Mouse (Mus musculus) MEL (cell line): ENCODE data around the gene Macrod1. TPM values are rescaled to one million over a fixed set of nuclear protein-coding genes. Genes with fewer than 3 reads are reported as not detected.

ENCODE experiments used
- DNase-seq: peaks from one replicate; pipeline ENCODE4 v3.0.0; 2011; ENCODE audit warnings: low read depth, low spot score
- H3K27ac ChIP-seq: 2 replicates; pipeline ENCODE4 v1.5.1; 2012; ENCODE audit warnings: low read depth, mild to moderate bottlenecking, control low read depth, low read length, moderate library complexity; ENCODE audit not compliant: control insufficient read depth
- H3K27me3 ChIP-seq, 2 experiments: fragments of 150-350 bp in 1 of 2; sonication (generic) in 1 of 2; 2 replicates each; pipeline ENCODE4 v1.6.1; 2012; ENCODE audit warnings: low read length in 2 of 2, mild to moderate bottlenecking in 2 of 2, improper control_type of control experiment in 1 of 2, moderate library complexity in 1 of 2; ENCODE audit not compliant: insufficient read depth in 2 of 2, control insufficient read depth in 1 of 2
- H3K36me3 ChIP-seq, 2 experiments: 2 replicates each; pipeline ENCODE4 v1.6.1; 2012 to 2014; ENCODE audit warnings: low read length in 2 of 2, improper control_type of control experiment in 1 of 2, inconsistent platforms in 1 of 2, mild to moderate bottlenecking in 1 of 2; ENCODE audit not compliant: insufficient read depth in 2 of 2, control insufficient read depth in 1 of 2
- H3K4me1 ChIP-seq, 2 experiments: fragments of 150-350 bp in 1 of 2; sonication (generic) in 1 of 2; 2 replicates each; pipeline ENCODE4 v1.6.1; 2012; ENCODE audit warnings: low read length in 2 of 2, improper control_type of control experiment in 1 of 2, mild to moderate bottlenecking in 1 of 2; ENCODE audit not compliant: insufficient read depth in 2 of 2, control insufficient read depth in 1 of 2
- H3K4me3 ChIP-seq, 2 experiments: fragments of 150-350 bp in 1 of 2; sonication (generic) in 1 of 2; 2 replicates each; pipeline ENCODE4 v1.5.1; 2012; ENCODE audit warnings: low read depth in 2 of 2, low read length in 2 of 2, mild to moderate bottlenecking in 2 of 2, moderate library complexity in 2 of 2, control low read depth in 1 of 2, improper control_type of control experiment in 1 of 2; ENCODE audit not compliant: control insufficient read depth in 1 of 2, insufficient read depth in 1 of 2
- H3K79me2 ChIP-seq: 2 replicates; pipeline ENCODE4 v1.6.1; 2012; ENCODE audit warnings: mild to moderate bottlenecking, low read length, moderate library complexity; ENCODE audit not compliant: control insufficient read depth, poor library complexity, insufficient read depth
- H3K9ac ChIP-seq: 2 replicates; pipeline ENCODE4 v1.6.1; 2012; ENCODE audit warnings: low read depth, mild to moderate bottlenecking, control low read depth, low read length, moderate library complexity; ENCODE audit not compliant: control insufficient read depth, poor library complexity, severe bottlenecking
- H3K9me3 ChIP-seq: fragments of 150-350 bp; sonication (generic); replicated peaks from 2 replicates; pipeline ENCODE4 v1.6.1; 2012; ENCODE audit warnings: mild to moderate bottlenecking, low read length, improper control_type of control experiment, moderate library complexity; ENCODE audit not compliant: insufficient read depth
- BHLHE40 ChIP-seq: IDR thresholded peaks from 2 replicates; pipeline ENCODE4 v1.6.1; 2012; ENCODE audit warnings: low read depth, mild to moderate bottlenecking, inconsistent platforms, low read length, improper control_type of control experiment, borderline replicate concordance
- CHD1 ChIP-seq: IDR thresholded peaks from 2 replicates; pipeline ENCODE4 v1.6.1; 2012; ENCODE audit warnings: low read depth, mild to moderate bottlenecking, inconsistent platforms, low read length, improper control_type of control experiment
- E2F4 ChIP-seq: IDR thresholded peaks from 2 replicates; pipeline ENCODE4 v1.6.1; 2011; ENCODE audit warnings: low read depth, low read length, improper control_type of control experiment, borderline replicate concordance
- EP300 ChIP-seq, 2 experiments: IDR thresholded peaks; 2 replicates each; pipeline ENCODE4 v1.6.1; 2011; ENCODE audit warnings: improper control_type of control experiment in 2 of 2, low read length in 2 of 2, low read depth in 1 of 2, mild to moderate bottlenecking in 1 of 2
- ETS1 ChIP-seq: IDR thresholded peaks from 2 replicates; pipeline ENCODE4 v1.6.1; 2012; ENCODE audit warnings: low read depth, mild to moderate bottlenecking, inconsistent platforms, low read length, improper control_type of control experiment, moderate library complexity
- GABPA ChIP-seq: IDR thresholded peaks from 2 replicates; pipeline ENCODE4 v1.6.1; 2012; ENCODE audit warnings: low read depth, mild to moderate bottlenecking, inconsistent platforms, low read length, improper control_type of control experiment, moderate library complexity
- GATA1 ChIP-seq: IDR thresholded peaks from 2 replicates; pipeline ENCODE4 v1.6.1; 2011; ENCODE audit warnings: low read depth, low read length, improper control_type of control experiment
- JUND ChIP-seq: IDR thresholded peaks from 2 replicates; pipeline ENCODE4 v1.6.1; 2011; ENCODE audit warnings: low read depth, mild to moderate bottlenecking, improper control_type of control experiment, low read length
- KAT2A ChIP-seq: conservative IDR thresholded peaks from 2 replicates; pipeline ENCODE4 v1.6.1; 2012; ENCODE audit warnings: low read depth, low read length, improper control_type of control experiment, inconsistent platforms
- MAX ChIP-seq: IDR thresholded peaks from 2 replicates; pipeline ENCODE4 v1.6.1; 2011; ENCODE audit warnings: low read length, improper control_type of control experiment
- MAZ ChIP-seq: IDR thresholded peaks from 2 replicates; pipeline ENCODE4 v1.6.1; 2012; ENCODE audit warnings: low read depth, mild to moderate bottlenecking, inconsistent platforms, low read length, improper control_type of control experiment
- MYC ChIP-seq: IDR thresholded peaks from 2 replicates; pipeline ENCODE4 v1.6.1; 2011; ENCODE audit warnings: low read depth, mild to moderate bottlenecking, low read length, improper control_type of control experiment, moderate library complexity
- NELFE ChIP-seq: IDR thresholded peaks from 2 replicates; pipeline ENCODE4 v1.6.1; 2011; ENCODE audit warnings: low read depth, low read length, improper control_type of control experiment
- POLR2AphosphoS5 ChIP-seq: IDR thresholded peaks from 2 replicates; pipeline ENCODE4 v1.6.1; 2012; ENCODE audit warnings: low read depth, borderline replicate concordance, mild to moderate bottlenecking, inconsistent platforms, low read length, moderate library complexity, mixed read lengths
- RAD21 ChIP-seq: IDR thresholded peaks from 2 replicates; pipeline ENCODE4 v1.6.1; 2011; ENCODE audit warnings: mild to moderate bottlenecking, low read depth, low read length, improper control_type of control experiment
- RCOR1 ChIP-seq: IDR thresholded peaks from 2 replicates; pipeline ENCODE4 v1.6.1; 2012; ENCODE audit warnings: low read depth, mild to moderate bottlenecking, inconsistent platforms, low read length, improper control_type of control experiment
- SIN3A ChIP-seq: IDR thresholded peaks from 2 replicates; pipeline ENCODE4 v1.6.1; 2012; ENCODE audit warnings: low read length, improper control_type of control experiment, inconsistent platforms
- SMC3 ChIP-seq: IDR thresholded peaks from 2 replicates; pipeline ENCODE4 v1.6.1; 2011; ENCODE audit warnings: low read depth, low read length, improper control_type of control experiment
- TAL1 ChIP-seq: IDR thresholded peaks from 2 replicates; pipeline ENCODE4 v1.6.1; 2012; ENCODE audit warnings: mild to moderate bottlenecking, inconsistent platforms, low read length, moderate library complexity, mixed read lengths
- TBP ChIP-seq: IDR thresholded peaks from 2 replicates; pipeline ENCODE4 v1.8.0; 2011; ENCODE audit warnings: low read depth, low read length, improper control_type of control experiment
- TCF12 ChIP-seq: IDR thresholded peaks from 2 replicates; pipeline ENCODE4 v1.6.1; 2014; ENCODE audit warnings: low read depth, mild to moderate bottlenecking, inconsistent platforms, low read length, improper control_type of control experiment, moderate library complexity
- UBTF ChIP-seq: IDR thresholded peaks from 2 replicates; pipeline ENCODE4 v1.6.1; 2012; ENCODE audit warnings: low read depth, mild to moderate bottlenecking, inconsistent platforms, low read length, improper control_type of control experiment, moderate library complexity, borderline replicate concordance; ENCODE audit not compliant: insufficient read depth
- USF1 ChIP-seq: IDR thresholded peaks from 2 replicates; pipeline ENCODE4 v1.6.1; 2014; ENCODE audit warnings: low read depth, mild to moderate bottlenecking, inconsistent platforms, low read length, improper control_type of control experiment, moderate library complexity
- USF2 ChIP-seq, 2 experiments: IDR thresholded peaks; 2 replicates each; pipeline ENCODE4 v1.6.1; 2011 to 2012; ENCODE audit warnings: improper control_type of control experiment in 2 of 2, low read length in 2 of 2, borderline replicate concordance in 1 of 2, inconsistent platforms in 1 of 2, low read depth in 1 of 2, mild to moderate bottlenecking in 1 of 2; ENCODE audit not compliant: insufficient read depth in 1 of 2
- ZKSCAN1 ChIP-seq: IDR thresholded peaks from 2 replicates; pipeline ENCODE4 v1.6.1; 2012; ENCODE audit warnings: low read depth, mild to moderate bottlenecking, inconsistent platforms, low read length, improper control_type of control experiment, moderate library complexity
- polyA plus RNA-seq, 2 experiments: library from polyadenylated mRNA; stranded (reverse) in 1 of 2; unstranded in 1 of 2; fragments of >175 nt in 1 of 2; fragments of >200 nt in 1 of 2; gene quantifications; 2 replicates each; pipeline versions ENCODE4 v1.2.1 to v1.2.4; 2012; ENCODE audit warnings: low replicate concordance in 2 of 2, low read depth in 1 of 2; ENCODE audit not compliant: insufficient read length in 2 of 2, insufficient read depth in 1 of 2, missing spikeins in 1 of 2
- total RNA-seq: library from RNA; depleted of rRNA; stranded (reverse); fragments of 300-350 nt; gene quantifications from 2 replicates; pipeline ENCODE4 v1.2.3, GENCODE M21; 2012

The Macrod1 gene
- total and polyA plus RNA-seq, 3 experiments = 4.5 to 15.7 TPM; not detected in 1

DNA sequence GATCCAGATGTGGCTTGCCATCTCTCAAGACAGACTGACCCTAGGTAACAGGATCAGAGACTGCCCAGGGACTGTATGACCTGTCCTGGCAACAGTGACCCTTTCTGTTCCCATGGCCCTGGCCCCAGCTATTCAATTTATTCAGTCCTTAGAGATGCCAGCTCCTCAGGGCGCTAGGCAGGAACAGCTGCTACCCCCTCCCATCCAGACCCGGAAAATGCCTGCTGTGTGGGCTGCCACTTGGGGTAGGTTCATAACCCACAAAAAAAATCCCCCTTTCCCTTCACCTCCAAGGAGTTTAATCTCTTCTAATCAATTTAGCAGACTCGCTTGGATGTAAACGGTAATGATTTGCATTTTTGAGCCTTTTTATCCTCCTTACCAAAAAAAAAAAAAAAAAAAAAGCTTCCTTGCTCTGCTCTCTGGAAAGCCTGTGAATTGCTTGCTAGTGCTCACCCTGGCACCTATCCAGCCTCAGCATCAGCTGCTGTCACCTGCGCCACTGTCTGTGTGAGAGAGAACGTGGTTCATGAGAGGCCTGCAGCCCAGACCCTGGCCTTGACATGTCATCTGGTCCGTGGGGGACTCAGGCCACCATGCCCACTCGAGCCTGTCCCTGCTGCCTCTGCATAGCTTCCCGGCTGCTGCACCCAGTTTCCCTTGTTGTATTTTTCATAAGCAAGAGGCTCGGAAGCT, 33.9 kb downstream of the Macrod1 start:
- TF ChIP-seq RAD21 (no peak), JUND (no peak), BHLHE40 (no peak), UBTF (no peak), TCF12 (no peak), USF1 (no peak), EP300 (IDR thresholded peaks at IDR 0.05; ENCODE audit: low read depth in 1 of 2, low read length in 2 of 2) (no peak)
- TF ChIP-seq, all 39 proteins: peak for 0
- no peaks in the 10 kb centered on the region for H3K79me2 ChIP-seq
- no peaks in the 10 kb centered on the region for H3K9me3 ChIP-seq
- H3K27me3 ChIP-seq = no peaks in the 10 kb centered on the region
- no peak overlapping the region for H3K9ac ChIP-seq
- no peaks in the 10 kb centered on the region for H3K4me1 ChIP-seq
- no peaks in the 10 kb centered on the region for H3K36me3 ChIP-seq
- H3K27ac ChIP-seq = no peak overlapping the region
- no peak for DNase-seq
- no peak overlapping the region for H3K4me3 ChIP-seq

DNA sequence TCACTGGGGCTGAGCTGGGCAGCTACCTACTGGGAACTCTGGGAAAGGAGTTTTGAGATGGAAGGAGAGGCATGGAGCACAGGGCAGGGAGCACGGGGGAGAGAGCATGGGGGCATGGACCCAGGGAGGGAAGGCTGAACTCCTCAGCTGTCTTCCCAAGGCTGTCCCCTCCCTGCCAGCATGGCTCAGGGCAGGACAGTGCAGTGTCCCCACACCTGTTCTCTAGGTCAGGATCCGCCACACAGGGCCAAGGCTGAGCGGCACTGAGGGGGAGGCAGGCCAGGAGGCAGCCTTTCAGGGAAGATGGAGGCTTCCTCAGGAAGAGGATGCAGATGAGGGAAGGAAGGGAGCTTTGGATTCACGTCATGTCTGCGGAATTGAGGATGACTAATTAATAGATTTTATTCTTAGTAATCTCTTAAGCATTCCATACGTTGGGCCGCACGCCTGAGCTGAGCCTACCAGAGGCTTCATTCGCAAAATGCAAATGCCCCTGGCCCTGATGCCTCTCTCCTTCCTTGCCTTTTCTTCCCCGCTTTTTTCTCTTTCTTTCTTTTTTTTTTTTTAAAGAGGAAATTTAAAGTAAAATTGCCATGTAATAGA, 34.9 kb downstream of the Macrod1 start:
- DNase-seq = no peak
- Histone ChIP-seq H3K9me3 (no peaks in the 10 kb centered on the region), H3K36me3 (no peaks in the 10 kb centered on the region), H3K9ac (no peak overlapping the region), H3K79me2 (no peaks in the 10 kb centered on the region), H3K4me1 (no peaks in the 10 kb centered on the region), H3K4me3 (no peak overlapping the region), H3K27me3 (no peaks in the 10 kb centered on the region), H3K27ac (no peak overlapping the region)
- TF ChIP-seq ETS1 (no peak), CHD1 (no peak), USF1 (no peak), MYC (no peak), KAT2A (no peak), MAZ (no peak), TCF12 (no peak), GATA1 (no peak)

DNA sequence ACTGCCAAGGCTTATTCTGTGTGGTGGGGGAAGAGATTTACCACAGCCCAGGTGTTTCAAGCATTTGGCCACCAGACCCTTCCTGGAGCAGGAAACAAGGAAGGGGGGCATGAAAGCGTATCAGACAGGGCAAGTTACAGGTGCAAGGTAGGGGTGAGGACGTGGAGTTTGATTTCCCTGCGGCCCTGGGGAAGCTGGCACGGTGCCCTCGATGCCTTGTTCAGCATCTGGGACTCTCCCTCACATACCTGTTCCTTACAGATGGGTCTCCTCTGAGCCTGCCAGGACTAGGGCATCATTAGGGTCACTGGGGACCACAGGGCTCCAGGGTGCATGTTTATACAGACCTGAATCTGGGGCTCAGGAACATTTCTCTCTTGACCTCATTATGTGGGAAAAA, 36.1 kb downstream of the Macrod1 start:
- Histone ChIP-seq H3K36me3 (no peaks in the 10 kb centered on the region), H3K27ac (no peak overlapping the region), H3K4me3 (no peak overlapping the region), H3K4me1 (no peaks in the 10 kb centered on the region), H3K9ac (no peak overlapping the region), H3K79me2 (no peaks in the 10 kb centered on the region), H3K9me3 (no peaks in the 10 kb centered on the region), H3K27me3 (no peaks in the 10 kb centered on the region)
- no peak for DNase-seq
- no peak for TF ChIP-seq USF1
- no peak for TF ChIP-seq MAX
- no peak for TF ChIP-seq ZKSCAN1
- TF ChIP-seq POLR2AphosphoS5 = no peak
- no peak for TF ChIP-seq RCOR1
- TF ChIP-seq GABPA = no peak
- no peak for TF ChIP-seq NELFE
- TF ChIP-seq E2F4 = no peak
- no peak for TF ChIP-seq BHLHE40
- no peak for TF ChIP-seq USF2 (IDR thresholded peaks at IDR 0.05; ENCODE audit: borderline replicate concordance in 1 of 2, insufficient read depth in 1 of 2, low read depth in 1 of 2, low read length in 2 of 2)
- TF ChIP-seq RAD21 = no peak
- no peak for TF ChIP-seq TBP
- no peak for TF ChIP-seq SIN3A
- TF ChIP-seq KAT2A = no peak
- TF ChIP-seq SMC3 = no peak
- no peak for TF ChIP-seq TAL1
